Mouse (Mus musculus): ENCODE data around the gene Cers6. TPM values are rescaled to one million over a fixed set of nuclear protein-coding genes. Genes with fewer than 3 reads are reported as not detected.

Cers6 gene
- polyA plus RNA-seq (2017; shearing (Covaris generic)), result 1 to 10 TPM; 4.6 to 4.8 TPM

DNA sequence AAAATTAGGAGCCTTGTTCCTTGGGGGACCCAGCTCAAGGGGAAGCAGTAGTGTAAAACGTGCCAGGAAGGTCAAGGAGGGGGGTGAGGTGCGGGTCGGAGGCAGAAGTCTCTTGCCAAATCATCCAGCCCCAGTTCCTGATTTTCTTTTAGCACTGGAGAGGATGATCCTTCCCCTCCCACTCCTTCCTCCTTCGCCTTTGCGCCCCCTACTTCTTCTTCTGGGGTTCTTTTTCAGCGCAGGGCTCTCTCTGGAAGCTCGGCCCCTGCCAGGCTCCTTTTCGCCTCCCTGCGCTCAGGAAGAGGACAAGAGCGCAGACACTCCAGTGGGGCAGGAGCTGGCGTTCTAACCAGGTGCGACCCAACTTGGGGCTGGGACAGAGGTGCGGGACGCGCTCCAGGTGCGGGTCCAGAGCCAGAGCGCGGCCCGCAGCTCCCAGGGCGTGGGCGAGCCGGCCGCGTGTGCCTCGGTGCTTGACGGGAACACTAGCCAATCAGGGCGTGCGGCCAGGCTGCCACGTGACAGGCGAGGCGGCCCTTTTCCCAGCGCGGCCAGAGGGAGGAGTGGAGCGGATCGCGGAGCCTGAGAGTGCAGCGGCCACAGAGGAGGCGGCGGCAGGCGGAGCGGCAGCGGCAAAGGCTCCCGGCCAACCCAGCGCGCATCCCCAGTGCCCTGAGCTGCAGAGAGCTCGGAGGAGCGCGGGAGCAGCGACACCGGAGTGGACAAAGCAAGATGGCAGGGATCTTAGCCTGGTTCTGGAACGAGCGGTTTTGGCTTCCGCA, at the start of gene Cers6:
Gene Cers6, plus strand, starts transcription at position 538 of the 782 bp plus-strand sequence.
- peak; percentile 80 for ATAC-seq

DNA sequence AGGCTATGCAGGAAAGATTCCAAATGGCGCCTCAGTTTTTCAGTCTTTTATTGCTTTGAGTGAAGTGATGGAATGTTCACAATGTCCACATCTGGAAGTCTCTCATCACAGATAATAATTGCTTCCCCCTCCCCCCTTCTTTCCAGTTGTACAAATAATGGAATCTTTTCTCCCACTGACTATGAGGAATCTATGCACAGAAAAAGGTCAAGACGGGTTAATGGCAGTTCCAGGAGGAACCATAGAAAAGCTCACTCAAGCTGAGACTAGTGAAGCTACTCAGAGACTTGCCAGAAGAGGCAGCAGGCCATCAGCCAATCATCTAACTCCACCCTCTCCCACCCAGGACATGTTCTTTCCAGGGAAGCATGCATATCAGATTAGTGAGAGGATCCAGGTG, 46.8 kb upstream of the Cers6 start:
- no peak for ATAC-seq

DNA sequence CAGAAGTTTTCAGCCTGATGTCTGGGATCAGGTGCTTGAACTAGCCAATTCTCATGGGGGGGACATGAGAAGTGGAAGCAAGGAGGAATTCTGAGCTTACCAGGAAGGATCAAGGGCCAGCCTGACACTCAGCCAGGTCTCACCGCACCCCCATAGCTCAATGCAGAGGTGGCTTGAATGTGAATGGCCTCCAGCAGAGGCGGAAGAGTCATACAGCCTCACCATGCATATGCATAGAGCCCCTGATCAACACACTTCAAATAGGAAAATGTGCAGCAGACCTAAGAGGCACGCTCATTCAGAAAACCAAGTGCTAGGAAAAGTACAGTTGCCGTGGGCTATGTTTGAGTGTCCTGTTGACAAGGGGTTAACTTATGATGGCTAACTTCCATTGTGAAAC, 42.2 kb upstream of the Cers6 start:
- no peak for ATAC-seq

DNA sequence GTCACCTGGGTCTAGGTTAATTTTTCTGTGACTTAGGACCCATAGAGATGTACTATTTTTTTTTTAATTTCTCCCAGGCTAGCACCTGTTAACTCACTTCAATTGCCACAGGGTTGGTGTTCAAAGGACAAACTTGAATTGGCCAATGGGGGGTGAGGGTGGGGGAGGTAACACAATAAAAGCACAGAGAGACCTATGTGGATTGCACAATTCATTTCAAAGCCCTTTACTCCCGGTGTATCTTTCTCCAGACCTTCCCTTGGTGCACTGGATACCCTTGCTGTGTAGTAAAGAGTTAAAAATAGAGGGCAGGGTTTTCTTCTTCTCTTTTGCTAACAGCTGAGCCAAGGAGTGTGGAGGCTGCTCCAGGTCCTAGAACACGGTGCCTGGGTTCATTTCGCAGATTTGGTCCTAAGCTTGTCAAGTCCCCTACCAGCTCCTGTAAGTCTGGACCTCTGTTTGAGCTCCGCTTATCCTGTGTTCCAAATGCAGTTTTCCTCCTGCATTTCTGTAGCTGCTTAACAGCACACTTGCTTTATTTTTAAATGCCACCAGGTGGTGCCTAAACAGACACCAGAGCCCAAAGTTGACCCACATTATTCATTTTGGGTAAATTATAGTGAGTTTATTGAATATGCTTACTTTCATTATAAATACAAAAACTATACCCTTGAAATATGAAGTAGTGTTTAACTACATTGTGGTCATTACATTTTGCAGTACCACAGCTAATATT, 38.9 kb upstream of the Cers6 start:
- no peak for ATAC-seq

DNA sequence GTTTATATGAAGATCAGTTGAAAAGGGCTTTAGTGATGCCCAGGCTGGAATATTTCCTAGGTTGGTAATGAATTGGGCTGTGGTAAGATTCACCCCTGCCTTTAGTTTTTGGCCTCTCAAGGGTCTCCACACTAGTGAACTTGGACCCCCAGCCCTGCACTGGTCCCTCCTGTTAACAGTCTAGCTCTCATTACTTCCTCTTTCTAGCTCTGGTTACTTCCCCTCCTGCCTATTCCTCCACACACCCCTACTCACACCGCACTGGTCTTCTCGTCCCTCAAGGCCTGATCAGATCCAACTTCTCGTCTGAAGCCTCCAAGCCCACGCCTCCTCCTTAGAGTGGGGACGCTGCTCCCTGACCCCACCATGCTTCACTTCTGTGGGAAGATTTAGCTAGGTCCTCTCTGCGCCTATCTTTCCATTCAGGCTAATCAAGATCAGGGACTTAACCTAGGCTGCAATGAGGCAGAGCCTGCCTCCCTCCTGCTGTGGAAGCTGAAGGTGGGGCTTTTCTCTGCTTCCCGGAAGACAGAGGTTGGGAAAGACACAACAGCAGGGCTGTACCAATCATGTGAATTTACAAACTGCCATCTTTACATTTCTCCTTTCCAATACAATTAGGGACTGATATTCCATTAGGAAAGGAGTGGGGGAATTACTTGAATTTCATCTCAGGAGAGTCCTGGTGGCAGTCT, 35.8 kb upstream of the Cers6 start:
- no peak for ATAC-seq

DNA sequence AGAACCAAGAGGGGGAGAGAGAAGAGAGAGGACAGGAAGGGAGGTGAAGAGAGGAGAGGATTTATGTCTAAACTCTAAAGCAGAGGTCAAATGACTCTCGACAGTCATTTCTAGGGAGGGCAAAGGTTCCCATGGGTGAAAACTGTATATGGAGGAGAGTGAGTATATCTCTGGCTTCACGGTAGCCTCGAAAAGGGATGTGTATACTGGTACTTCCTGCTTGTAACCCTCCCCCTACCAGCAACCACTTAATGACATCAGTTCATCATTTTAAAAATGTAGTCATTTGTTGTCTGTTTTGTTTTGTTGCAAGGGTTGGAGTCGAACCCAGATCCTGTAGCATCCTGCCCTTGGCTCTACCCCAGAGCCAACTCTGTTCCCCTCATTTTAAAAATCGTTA, 17.9 kb upstream of the Cers6 start:
- no peak for ATAC-seq

DNA sequence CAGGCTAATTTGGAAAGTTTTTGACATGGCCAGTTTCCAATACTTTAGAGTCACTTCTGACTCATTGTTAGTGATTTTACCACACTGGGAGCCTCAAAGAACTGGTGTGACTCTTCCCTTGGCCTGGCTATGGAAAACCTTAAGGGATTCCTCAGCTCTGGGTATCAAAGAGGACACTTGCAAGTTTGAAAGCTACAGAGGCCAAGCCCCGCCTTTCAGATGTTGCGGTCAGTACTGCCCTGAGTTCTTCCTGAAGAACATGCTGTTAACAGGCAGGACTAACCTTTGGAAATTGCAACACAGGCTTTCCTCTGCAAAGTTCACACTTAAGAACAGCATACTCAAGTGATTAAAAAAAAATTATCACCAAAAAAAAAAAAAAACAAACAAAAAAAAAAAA, 16.7 kb upstream of the Cers6 start:
- no peak for ATAC-seq

DNA sequence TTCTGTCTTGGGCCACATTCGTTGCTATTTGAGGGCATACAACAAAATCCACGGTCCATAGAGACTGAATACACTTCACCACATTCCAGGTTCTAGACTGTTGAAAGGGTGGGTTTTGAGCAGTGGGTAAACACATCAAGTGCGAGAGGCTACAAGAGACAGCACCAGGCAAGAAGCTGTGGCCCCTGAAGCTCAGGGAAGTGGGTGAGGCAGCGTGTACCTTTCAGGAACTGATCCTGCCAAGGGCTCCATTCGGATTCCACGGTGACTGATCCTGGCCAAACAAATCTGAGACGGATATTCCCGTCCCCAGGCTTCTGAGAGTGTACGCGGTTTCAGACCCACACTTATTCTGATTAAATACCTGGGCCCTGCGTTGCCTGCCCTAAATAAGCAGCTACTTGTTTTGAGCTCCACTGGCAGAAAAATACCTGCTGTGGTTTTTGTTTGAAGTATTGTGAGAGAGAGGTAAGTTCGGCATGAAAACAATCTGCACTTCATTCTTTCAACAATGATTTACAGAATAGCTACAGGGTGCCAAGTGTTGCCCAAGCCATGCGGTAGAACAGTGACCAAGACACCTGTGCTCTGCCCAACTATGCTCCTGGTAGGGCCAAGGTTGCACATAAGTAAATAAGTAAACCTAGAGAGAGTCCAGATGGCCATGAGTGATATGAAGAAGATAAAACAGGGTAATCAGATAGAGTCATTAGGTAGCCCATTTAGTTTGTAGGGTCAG, 16.1 kb upstream of the Cers6 start:
- ATAC-seq, result no peak

DNA sequence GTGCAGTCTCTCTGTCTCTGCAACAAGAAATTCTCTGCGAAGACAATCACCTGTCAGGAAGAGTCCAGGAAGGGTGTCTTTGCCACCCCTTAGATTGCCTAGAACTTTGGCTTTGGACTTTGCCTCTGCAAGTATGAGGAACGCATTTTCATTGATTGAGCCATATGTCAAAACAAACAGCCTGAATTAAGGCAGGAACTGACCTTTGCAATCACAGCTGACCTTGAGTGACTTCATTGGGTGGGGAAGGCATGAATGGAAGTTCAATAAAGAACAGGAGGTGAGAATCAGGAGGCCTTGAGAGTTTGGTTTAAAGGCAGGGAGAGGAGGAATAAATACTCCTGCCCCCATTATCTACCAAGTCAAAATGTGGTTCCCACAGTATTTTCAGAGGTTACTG, 850 bp upstream of the Cers6 start:
- ATAC-seq, result no peak

DNA sequence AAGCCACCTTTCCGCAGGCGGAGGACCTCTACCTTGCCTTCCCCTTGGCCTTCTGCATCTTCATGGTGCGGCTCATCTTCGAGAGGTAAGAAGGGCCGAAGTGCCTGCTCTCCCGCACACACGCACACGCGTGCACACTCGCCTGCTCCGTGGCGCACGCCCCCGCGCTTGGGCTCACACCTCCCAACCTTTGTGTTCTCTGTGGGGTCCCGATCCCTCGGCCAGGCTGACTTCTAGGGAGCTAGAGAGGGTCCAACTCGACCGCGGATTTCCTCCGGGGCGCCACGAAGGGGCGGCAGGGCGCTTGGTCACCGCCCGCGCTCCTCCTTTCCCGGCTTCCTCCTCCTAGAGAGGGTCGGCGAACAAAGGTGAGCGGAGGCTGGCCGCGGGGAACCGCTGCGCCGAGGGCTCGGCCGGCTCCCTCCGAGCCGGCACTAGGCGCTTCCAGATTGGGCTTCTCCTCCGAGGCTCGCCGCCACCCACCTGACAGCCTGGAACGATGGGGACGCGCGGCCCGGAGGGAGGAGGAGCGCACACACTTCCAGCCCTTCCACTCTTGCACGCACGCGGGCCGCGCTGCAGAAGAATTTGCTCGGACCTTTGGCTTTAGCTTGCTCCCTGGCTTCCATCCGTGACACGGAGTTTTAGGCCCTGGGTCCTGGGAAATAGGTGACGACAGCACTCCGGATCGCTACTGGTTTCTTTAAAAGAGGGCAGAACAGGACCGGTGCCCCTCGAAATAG, 651 bp downstream of the Cers6 start:
- ATAC-seq, result peak; percentile 22

DNA sequence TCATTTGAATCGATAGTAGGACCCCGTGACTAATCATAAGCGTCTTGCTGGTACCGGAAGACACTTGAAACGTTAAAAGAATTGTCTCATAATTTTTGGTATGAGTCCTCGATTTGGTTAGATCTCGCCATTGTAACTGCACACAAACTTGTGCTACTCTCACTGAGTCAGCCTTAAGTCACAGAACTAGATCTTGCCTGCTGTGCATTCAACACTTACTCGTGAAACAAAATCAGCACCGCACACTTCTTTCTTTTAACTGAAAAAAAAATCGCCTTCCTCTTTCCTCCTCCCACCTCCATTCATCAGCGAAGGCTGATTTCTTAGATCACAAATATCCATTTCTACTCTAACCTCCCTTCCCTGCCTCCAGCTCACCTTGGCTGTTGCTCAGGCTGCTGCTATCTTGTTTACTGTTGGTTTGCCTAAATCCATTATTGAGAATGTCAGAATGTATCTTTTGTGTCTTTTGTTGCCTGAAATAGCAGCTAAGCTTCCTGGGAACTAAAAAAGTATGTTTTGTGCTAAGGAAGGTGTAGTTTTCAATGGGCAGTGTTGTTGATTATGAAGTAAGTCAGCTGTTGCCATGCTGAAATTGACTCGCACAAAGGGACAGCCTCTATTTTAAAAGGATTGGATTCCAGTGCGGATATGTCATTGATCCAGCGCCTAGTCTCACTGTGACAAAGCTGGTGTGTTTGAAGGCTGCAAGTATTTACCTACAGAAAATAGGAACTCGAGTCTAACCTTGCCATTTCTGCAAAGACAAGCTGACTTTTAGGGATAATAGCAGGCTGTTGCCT, 1.4 kb downstream of the Cers6 start:
- ATAC-seq, result peak; percentile 34

DNA sequence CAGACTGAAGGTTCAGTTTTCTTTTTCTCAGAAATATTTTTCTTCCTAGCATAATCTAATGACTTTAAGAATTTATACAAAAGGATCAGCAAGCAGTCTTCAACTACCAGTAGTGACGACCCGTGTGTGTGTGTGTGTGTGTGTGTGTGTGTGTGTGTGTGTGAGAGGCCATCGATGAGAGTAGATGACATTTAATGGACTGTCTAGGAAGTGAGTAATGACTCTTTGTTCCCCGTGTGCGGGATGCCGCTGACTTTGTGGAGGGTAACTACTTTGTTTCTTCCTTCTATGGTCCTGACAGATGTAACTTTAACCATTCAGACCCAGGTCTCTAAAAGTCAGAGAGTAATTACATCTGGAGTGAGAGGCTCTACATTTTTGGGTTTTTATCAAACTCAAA, 2.3 kb downstream of the Cers6 start:
- ATAC-seq, result no peak

DNA sequence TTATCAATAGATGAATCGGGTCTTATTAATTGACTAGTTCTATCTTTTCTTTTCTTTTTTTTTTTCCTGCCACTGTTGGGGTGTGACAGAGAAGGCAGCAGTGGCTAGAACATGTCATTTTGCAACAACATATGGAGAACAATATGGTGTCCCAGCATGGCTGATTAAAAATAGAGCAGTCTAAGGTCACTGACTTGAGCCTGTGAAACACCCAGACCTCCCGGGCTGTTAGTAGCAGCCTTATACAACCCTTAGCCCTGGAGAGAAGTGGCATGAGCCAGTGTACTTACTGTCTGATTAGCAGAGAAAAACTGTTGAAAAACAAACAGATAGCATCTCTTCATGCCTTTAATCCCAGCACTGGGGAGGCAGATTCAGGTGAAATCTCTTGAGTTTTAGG, 3.1 kb downstream of the Cers6 start:
- ATAC-seq, result no peak

DNA sequence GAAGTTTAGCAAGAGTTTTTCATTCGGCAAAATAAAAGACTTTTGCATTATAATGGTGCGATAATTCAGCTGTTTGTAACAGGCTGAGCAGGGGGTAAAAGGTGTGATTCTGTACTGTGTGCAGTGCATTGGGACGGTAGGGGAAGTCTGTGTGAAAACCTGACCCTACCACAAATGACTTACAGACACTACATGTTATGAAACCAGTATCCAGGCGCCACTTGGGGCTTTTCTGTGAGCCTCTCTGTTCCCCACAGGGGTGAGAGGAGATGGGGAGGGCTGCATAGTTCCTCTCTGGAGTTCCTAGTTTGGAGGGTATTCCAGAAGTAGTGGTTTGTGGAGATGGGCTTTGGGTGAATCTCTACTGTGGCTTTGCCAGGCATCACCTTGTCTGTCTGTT, 5.9 kb downstream of the Cers6 start:
- no peak for ATAC-seq

DNA sequence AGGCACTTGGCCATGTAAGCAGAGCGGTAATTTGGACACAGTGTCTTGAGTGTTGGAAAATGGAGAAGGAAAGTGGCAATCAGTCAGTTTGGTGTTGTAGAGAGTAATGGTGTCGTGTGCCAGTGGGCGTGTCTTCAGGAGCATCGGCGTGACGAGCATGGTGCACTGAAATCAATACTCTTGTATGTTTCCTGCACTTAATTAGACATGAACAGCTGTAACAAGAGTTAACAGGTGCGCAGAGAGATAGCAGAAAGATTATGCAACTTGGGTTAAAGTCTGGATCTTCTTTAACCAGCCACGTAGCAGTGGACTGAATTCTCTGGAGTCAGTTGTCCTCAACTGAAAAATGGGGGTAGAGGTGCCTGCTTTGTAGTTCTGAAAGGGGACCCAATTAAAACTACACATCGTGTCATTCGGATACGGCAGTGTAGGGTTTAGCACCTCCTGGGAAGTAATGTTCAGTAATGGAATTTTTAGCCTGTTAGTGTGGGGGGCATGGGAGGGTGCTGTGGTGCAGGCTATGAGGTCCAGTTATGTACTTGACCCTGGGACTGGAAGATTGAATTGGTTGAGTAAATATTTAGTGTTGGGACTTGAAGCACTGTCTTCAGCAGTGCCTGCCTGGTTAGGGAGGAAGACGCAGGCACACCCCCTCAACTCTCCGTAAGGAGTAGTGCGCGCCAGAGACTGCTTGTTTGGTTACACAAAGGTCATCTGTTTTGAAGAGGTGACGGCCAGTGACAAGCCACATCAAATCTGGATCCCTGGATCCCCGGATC, 9.9 kb downstream of the Cers6 start:
- no peak for ATAC-seq

DNA sequence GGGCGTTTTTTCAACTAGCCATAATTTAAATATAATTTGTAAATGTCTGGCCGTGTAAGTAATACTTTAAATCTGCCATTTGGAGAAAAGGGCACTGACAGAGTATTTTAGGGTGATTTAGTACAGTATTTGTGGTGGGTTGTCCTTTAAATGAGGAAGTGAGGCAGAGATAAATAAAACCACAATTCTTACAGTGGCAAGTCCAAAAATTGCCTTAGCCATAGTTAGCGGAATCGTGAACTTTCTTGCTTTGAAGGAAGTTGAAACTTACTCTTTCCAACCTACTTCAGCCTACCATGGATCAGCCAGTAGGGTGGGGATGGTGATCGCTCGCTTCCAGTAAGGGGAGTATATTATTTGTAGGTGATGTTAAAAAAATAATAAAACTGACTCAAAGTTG, 11.8 kb downstream of the Cers6 start:
- ATAC-seq, result peak; percentile 31

DNA sequence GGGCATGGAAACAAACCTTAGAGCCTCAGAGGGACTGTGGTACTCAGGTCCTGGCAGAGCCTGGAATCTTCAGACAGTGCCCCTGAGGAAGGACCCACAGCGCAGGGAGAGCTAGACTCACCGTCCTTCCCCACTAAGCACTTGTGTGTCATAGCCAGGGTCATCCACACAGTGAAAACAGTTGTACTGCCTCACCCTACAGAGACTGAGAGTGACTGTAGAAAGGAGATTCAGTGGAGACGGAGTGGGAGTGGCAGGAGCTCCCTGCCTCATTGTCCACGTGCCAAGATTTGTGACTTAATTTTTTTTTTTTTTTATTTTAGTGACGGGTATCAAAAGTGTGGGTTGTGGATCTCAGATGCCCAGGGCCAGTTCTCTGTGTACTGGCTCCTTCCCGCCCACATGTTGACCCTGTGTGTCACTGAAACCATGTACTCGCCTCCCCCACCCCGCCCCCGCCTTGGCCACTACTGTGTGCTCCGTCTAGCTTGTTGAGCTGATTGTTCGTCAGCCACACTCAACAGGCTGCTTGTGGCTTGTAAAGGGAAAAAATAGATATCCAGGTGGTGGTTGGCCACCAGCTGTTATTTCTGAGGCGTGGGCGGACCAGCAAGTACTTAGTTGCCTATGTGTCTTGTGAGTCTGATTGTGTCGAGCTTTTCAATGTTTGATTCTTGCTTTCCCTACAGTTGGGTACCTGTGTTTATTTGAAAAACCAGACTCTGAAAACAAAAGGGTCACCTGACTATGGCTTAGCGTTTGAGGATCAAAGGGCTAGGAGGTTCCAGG, 12.6 kb downstream of the Cers6 start:
- ATAC-seq, result peak; percentile 56

DNA sequence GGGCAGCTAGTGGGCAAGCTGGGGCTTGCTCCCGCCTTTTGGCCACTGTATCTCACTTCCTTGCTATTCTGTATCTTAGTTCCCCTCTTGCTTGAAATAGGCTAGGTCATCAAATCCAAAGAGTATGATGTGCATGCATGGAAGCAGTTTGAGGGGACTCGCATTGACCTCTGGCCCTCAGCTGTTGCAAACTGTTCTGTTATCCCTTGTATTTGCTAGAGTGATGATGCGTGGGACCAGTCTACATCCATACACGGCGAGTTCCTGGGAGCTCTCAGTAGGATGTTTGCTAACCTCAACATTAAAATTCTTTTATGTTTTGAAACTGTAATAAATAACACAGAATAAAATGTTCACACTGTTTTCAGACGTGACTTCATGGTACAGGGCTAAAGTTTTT, 13.3 kb downstream of the Cers6 start:
- no peak for ATAC-seq

DNA sequence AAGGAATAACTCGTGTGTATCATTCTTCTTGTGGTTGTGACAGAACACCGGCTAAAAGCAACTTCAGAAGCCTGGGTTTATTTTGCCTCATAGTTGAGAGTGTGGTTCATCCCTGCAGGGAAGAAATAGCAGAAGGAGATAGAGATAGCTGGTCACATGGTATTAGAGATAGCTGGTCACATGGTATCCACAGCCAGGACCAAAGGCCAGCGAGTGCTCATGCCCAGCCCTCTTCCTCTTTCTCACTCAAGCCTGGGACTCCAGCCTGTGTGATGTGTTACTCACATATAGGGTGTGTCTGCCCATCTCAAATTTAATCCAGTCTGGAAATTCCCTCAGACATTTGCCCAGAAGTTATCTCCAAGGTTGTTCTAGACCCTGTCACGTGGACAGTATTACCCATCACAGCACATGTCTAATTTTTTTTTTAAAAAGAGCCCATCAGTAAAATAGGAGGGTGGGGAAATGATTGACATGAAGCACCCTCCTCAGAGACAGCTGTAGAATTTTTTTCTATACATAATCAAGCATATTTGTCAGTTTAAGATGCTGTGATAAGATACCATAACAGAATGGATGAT, 17.9 kb downstream of the Cers6 start:
- ATAC-seq, result no peak

Measured in CD4-positive, CD25-positive, alpha-beta regulatory T cell, adult 4 months (primary cell).